Mouse (Mus musculus) yolk sac, embryonic 10.5 days (tissue): ENCODE measurements around the gene Dennd2c.
"Not testable (repeated sequence)": the region's sequence is repeated elsewhere in the genome, so short reads cannot be mapped to it uniquely, and the experiment has no call there.

Experiments used
- DNase-seq: peaks from one replicate; pipeline ENCODE4 v3.0.0-alpha.2; 2017; ENCODE audit warnings: low spot score

Gene Dennd2c

GRCm38 (mm10) chr3:103169771-103170170 is 67.4 kb downstream of the Dennd2c start:
- DNase-seq = peak; percentile 58

DNA sequence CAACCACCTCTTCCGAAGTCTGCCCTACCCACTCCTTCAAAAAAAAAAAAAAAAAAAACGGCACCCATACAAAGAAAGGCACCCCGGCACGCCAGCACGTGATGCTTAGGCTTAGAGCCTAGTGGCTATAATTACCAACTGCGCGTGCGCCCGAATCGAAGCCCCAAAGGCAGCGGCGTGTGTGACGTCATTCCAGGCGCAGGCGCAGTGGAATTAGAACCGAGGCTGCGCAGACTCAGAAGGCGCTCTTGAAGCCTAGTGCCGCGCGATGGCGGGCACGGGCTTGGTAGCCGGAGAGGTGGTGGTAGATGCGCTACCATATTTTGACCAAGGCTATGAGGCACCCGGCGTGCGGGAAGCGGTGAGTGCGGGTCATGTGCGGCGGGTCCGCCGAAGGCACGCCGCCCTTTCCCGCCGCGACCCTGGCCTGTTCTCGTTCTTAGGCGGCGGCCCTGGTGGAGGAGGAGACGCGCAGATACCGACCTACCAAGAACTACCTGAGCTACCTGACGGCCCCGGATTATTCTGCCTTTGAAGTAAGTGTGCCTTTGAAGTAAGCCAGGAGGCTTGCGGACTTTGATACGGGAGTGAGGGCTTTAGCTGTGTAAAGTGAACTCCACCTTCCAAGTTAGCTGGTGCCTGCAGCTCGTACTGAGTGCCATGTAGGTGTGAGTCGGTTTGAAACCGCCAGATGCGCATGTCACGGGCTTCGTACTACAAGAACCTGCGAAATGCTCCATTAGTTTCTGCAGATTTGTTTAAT is 69.3 kb downstream of the Dennd2c start, which contains the start of gene Bcas2:
Bcas2 (plus strand) TSS at position 151 of the 763 bp plus-strand sequence.
- peak; percentile 95 for DNase-seq

DNA sequence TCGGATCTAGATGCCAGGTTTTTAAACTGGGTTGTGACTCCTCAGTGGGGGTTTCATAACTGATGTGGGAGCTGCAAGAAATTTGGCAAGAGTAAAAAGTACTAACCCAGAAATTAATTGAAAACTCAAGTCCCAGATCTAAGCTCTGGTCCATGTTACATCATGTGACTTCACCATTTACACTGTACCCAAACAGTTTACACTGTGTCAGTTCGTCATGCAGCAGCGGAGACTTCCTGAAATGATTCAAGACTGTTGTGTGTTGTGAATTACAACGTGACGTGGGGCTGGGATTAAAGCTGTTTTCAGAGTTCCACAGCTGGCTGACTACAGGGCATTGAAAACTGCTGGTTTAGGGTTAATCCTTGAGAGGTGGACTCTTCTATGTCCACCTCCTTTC is 70.2 kb downstream of the Dennd2c start:
- DNase-seq = no peak

DNA sequence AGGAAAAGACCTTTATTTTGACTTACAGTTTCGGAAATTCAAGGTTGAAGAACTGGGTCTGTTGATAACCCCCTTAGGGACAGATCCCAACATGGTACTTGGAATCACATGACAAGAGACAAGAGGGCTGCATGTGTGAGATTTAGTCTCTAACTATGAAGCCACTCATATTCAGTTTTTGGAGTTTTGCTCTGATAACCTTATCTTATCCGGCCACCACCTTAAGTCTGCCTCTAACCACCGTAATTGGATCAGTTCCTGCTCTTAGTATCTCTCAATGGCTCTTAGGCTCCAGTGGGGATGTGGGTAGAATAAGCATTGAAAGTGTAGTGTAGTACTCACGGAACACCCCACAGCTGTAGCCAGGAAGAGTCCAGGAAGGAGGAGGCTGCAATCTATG is 74.3 kb downstream of the Dennd2c start:
- no peak for DNase-seq

DNA sequence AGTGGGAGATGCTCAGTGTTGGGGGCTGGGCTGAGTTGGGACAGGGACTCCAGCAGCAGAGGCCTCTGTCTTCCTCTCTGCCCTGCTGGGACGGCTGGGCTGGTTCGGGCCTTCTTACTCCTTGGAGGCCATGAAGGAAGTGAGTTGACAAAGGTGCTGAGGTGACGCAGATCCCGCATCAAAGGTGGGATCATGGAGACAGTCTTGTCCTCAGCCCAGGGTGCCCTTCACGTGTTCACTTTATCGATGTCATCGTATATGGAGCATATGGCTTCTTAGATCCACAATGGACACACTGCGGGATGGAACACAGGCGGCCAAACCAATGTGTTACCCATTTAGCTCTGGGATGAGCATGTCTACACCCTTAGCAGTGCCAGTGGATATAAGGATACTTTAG is 77.1 kb downstream of the Dennd2c start:
- no peak for DNase-seq

DNA sequence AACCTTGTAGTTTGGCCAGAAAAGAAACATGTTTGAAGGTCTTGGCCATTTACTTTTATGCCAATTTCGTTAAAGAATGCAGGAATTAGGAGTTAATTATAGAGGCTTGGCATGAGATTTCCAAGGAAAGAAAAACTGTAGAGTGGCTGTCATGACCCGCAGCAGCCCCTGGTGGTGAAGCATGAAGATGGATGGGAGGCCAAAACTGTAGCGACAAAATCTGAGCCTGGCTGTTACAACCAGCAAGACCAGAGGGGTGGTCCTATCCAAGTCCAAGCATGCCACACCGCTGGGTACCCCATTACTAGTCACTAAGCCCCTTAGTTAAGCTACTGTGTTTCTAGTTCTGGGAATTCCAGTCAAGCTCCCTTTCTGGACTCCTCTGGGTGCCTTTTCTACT is 78.8 kb downstream of the Dennd2c start:
- DNase-seq = no peak

GRCm38 (mm10) chr3:103182821-103183220 is 80.4 kb downstream of the Dennd2c start:
- DNase-seq = no peak

GRCm38 (mm10) chr3:103184467-103184866 is 82.1 kb downstream of the Dennd2c start:
- DNase-seq = not testable (repeated sequence)

GRCm38 (mm10) chr3:103188451-103188850 is 86.0 kb downstream of the Dennd2c start:
- DNase-seq = no peak

GRCm38 (mm10) chr3:103188856-103189255 is 86.5 kb downstream of the Dennd2c start:
- no peak for DNase-seq

DNA sequence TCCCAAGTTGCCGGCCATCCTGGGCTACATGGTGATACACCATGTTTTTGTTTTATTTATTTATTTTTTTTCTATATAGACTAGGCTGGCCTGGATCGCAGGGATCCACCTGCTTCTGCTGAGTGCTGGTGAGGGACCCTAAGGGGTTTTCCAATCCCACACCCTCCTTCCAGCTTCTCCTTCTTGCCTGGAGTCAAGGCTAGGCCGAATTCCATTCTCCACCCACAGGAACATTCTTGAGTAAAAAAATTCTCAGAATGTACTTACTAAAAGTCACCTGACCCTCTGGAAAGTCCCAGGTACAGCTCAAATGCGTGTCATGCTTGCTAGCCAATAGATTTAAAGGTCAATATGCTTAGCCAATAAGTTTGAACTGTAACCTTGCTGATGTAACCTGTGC is 89.8 kb downstream of the Dennd2c start:
- DNase-seq = no peak

- no peak for DNase-seq
These were observed 90.8 kb downstream of the Dennd2c start for GRCm38 (mm10) chr3:103193186-103193585.

DNA sequence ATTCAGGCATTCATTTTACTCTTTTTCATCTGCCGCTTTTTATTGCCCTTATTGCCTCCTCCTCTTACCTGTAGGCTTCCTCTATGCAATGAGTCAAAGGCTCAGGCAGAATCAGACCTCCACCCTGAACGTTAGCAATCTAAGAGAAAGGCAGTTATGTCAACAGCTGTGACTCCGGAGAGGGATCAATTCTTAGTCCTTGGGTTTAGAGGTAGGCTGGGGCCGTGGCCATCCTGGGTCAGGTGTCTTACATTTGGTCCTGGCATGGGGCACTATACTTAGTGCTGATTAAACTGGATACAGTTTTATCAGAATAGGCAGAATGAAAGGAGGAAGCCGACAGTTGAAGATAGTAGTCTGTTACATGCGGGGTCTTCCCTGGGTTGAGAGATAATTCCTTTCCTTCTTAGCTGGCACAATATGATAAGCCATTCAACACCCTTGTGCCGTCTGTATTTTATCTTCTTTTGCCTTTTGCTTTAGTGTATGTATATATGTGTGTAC is 94.0 kb downstream of the Dennd2c start:
- DNase-seq = no peak

DNA sequence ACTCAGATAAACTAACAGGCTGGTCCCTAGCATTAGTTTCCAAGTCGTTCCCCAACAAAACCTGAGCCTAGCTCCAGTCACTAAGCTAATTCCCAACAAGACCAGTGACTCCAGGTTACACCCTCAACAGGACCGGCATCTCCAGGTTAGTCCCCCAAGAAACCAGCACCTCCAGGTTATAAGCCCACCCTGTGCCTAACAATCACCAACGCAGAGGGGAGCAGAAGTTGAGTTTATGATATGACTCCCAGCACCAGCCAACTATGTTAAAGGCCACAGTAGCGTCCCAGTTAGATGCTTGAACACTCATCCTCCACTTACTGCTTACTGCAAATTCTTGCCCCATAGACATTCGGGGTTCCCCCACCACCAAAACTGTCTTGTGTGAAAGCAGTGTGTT is 97.0 kb downstream of the Dennd2c start:
- DNase-seq = no peak

DNA sequence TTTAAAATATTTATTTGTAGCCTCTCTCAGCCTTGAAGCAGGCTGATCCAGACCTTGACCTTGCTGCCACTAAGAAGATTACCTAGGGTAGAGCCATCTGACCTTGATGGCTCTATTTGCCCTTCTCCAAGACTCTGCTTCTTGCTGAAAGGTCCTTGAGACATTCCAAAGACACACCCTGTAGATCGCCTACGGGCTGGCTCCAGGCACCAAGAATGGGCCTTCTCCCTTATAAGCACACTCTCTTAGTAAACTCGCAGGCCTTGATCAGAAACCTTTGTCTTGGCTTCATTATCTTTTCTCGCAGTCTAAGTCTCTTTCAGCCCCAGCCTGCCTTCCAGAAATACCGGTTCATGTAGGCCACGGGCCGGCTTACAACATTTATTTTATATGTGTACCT is 98.7 kb downstream of the Dennd2c start:
- not testable (repeated sequence) for DNase-seq

DNA sequence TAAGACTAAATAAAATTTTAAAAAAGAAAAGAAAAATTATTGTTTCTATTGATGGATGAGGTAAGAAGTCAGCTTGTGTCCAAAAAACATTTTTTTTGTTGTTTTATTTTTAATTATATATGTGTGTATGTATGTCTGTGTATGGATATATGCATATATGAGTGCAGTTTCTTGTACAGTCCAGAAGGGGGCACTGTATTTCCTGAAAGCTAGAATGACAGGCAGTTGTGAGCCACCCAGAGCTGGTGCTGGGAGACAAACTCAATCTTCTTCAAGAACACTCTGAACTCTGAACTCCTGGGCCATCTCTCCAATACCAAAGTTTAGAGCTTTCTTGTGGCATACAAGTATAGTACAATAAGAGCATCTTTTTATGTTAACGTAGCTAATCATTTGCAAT is 101.2 kb downstream of the Dennd2c start:
- DNase-seq = no peak

DNA sequence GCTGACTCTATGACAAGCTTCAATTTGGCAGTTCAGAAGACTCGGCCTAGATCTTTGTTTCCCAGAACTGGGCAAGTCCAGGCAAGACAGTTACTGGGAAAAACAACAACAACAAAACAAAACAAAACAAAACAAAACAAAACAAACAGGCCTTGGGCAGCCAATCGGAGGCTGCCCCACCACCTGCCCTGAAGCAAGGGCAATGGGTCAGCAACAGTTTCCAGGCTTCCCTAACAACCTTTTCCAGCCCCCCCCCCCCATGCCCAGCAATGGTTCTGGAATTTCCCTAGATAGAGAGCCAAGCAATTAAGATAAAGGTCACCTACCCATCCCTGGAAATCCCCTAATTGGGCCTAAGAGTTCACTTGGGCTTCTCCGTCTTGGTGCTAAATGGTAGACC is 102.0 kb downstream of the Dennd2c start:
- no peak for DNase-seq

DNA sequence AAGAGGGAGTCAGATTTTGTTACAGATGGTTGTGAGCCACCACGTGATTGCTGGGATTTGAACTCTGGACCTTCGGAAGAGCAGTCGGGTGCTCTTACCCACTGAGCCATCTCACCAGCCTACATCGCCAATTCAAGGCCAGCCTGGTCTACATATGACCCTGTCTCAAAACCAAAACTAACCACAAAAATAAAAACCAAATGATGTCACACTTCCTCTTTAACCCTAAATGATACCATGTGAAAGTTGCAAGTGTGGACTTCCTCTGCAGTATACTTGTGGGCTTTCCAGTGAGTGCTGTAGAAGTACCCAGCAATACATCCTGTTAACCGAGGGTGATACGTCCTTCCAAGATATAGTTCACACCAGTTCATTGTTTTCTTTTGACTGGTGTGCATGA is 104.0 kb downstream of the Dennd2c start:
- DNase-seq = no peak

GRCm38 (mm10) chr3:103207749-103208148 is 105.3 kb downstream of the Dennd2c start:
- DNase-seq = no peak

DNA sequence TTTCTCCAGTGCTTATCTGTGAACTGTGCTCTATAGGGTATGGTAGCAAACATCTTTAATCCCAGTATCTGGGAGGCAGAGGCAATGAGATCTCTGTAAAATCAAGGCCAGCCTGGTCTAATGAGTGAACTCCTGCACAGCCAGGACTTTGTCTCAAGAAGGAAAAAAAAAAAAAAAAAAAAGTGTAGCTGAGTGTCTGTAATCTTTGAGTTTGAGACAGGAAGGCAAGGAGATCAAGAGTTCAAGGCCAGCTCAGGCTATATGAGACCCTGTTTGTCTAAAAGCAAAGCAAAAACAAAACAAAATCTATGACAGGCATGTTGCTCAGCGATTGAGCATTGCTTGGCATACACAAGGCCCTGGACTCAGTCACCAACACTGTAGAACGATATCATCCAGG is 105.8 kb downstream of the Dennd2c start:
- DNase-seq = no peak

DNA sequence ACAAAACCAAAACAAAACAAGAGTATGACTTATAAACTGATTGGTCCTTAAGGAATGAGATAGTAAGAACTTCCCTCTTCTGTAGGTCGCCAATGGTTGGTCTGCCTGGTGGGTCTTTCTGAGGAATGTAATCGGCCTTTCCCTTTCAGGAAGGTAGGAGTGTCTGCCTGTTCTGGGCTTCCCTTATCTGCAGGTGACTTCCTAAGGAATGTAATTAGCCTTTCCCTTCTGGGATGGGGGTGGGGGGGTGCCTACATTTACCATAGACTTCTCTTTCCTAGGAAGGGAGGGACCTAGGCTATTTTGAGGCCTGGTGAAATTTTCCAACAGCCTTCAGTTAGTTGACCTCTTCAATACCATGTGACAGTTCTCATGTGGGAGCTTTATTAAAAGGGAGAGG is 108.7 kb downstream of the Dennd2c start:
- no peak for DNase-seq

DNA sequence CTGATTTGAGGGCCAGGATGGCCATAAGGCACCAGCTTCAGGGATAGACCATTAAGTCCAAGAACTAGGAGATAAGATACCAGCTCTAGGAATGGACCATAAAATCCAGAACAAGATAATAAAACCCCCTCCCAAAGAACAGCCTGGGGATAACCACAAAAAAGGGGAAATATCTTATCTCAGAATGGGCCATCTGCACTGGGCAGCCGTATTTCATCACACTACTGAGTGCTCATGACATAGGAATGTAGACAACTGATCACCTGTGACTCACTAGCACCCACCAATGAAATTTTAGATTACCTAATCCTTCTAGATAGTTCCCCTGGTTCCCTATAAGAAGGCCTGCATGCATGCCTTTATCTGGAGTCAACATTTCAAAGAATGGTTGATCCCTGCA is 109.7 kb downstream of the Dennd2c start:
- no peak for DNase-seq

GRCm38 (mm10) chr3:103213537-103213936 is 111.1 kb downstream of the Dennd2c start:
- no peak for DNase-seq
